Mouse (Mus musculus) MEL-GATA-1-ER (cell line): Measurements from ENCODE around the gene Optn.

Experiments used
- DNase-seq: peaks from one replicate; pipeline ENCODE4 v3.0.0-alpha.2; 2012; ENCODE audit warnings: low read depth; ENCODE audit errors: extremely low read depth

Gene Optn

GRCm38 (mm10) chr2:4987388-4988180 lies 76.3 kb downstream of the Optn start:
- no peak for DNase-seq

DNA sequence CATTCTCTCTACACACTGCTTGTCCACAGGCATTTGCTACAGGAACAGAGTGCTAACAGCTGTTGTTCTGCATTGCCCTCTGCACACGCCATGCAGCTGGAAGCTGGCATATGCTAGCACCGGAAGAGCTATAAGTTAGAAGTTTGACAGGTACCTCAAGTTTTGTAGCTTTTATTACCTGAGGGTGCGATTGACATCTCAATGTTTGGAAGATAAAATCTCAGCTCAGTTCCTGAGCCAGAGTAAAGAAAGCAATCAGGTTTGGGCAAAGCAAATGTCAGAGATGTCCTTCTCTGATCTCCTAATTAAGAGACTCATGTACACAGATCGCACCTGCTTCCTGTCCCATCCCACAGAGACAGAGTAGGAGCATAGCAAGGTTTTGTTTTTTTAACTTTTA lies 77.1 kb downstream of the Optn start:
- DNase-seq: no peak

DNA sequence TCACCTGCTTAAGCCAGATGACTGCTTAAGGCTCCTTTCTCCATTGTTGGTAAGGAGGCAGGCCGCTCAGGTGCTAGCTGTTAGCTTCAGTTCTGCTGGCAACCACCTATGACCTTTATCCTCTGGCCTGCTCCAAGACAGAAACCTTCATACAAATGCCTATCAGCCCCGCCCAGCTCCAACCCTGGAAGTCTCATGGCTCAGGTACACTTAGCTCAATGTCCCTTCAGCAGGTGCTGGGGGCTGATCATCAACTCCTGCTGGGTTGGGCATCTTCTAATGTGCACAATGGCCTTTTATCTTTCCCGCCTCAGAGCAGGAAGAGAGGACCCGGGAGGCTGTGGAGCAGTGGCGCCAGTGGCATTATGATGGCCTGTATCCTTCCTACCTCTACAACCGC lies 78.9 kb downstream of the Optn start:
- DNase-seq: no peak

GRCm38 (mm10) chr2:4983987-4984386 lies 79.9 kb downstream of the Optn start:
- DNase-seq: no peak

GRCm38 (mm10) chr2:4978091-4978490 lies 85.8 kb downstream of the Optn start:
- no peak for DNase-seq

- no peak for DNase-seq
These were observed 88.0 kb downstream of the Optn start, which contains the start of gene Ucma for GRCm38 (mm10) chr2:4975807-4976206. TSS of gene Ucma (plus strand) at chr2:4976122.
